Mouse (Mus musculus) olfactory bulb, adult 2 months (tissue): ENCODE measurements around the gene 9930022D16Rik. TPM values are rescaled to one million over a fixed set of nuclear protein-coding genes. Genes with fewer than 3 reads are reported as not detected.
A peak's percentile ranks its signal among the peaks of the same experiment; 100 is the strongest.

Experiments
- H3K27ac ChIP-seq: fragments of 200-500 bp; 2 replicates; pipeline ENCODE4 v1.5.1; 2012; ENCODE audit warnings: low read depth, low read length; ENCODE audit not compliant: insufficient read depth
- H3K4me1 ChIP-seq: fragments of 200-500 bp; 2 replicates; pipeline ENCODE4 v1.6.1; 2012; ENCODE audit warnings: low read length; ENCODE audit not compliant: control insufficient read depth, insufficient read depth
- H3K4me3 ChIP-seq: fragments of 200-500 bp; 2 replicates; pipeline ENCODE4 v1.5.1; 2012; ENCODE audit warnings: mild to moderate bottlenecking, low read depth, low read length, moderate library complexity; ENCODE audit not compliant: insufficient read depth
- CTCF ChIP-seq: fragments of 200-500 bp; IDR thresholded peaks from 2 replicates; pipeline ENCODE4 v1.5.1; 2012; ENCODE audit warnings: low read depth, mild to moderate bottlenecking, low read length, moderate library complexity; ENCODE audit not compliant: insufficient read depth
- POLR2A ChIP-seq: fragments of 200-500 bp; IDR thresholded peaks from 2 replicates; pipeline ENCODE4 v1.6.1; 2012; ENCODE audit warnings: mild to moderate bottlenecking, low read depth, low read length, moderate library complexity; ENCODE audit not compliant: insufficient read depth
- WGBS: fragments of 180-500 bp; shearing (Covaris S2); methylation state at CpG from one replicate; pipeline ENCODE4 v1.1.7; 2018; 5-methylcytosine and 5-hydroxymethylcytosine counted together
- polyA plus RNA-seq: library from polyadenylated mRNA; stranded (reverse); fragments of >200 nt; gene quantifications from 2 replicates; pipeline ENCODE4 v1.2.4, GENCODE M21; 2012; ENCODE audit warnings: low replicate concordance; ENCODE audit not compliant: missing spikeins, insufficient read depth, insufficient read length

Gene 9930022D16Rik
- polyA plus RNA-seq, 1 experiment = not detected

DNA sequence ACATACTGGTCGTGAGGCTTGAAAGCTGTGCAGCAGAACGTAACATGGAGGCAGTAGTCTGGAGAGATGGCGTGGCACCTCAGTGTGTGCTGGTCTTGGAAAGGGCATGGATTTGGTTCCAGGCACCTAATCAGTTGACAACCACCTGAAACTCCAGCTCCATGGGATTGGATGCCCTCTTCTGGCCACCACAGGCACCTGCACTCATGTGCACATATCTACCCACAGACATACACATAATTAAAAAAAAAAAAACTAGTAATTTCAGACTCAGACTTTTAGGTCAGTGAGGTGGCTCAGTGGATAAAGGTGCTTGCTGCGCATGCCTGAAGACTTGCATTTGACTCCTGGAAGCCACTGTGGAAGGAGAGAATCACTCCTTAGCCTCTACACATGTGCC is 8.5 kb downstream of the 9930022D16Rik start:
- H3K4me1 ChIP-seq = peaks cover 11% of the 10 kb centered on the region
- WGBS = 98% methylated on average over 4 of the region's 4 CpGs
- TF ChIP-seq CTCF (no peak), POLR2A (no peak)
- no peak overlapping the region for H3K4me3 ChIP-seq
- no peak overlapping the region for H3K27ac ChIP-seq

DNA sequence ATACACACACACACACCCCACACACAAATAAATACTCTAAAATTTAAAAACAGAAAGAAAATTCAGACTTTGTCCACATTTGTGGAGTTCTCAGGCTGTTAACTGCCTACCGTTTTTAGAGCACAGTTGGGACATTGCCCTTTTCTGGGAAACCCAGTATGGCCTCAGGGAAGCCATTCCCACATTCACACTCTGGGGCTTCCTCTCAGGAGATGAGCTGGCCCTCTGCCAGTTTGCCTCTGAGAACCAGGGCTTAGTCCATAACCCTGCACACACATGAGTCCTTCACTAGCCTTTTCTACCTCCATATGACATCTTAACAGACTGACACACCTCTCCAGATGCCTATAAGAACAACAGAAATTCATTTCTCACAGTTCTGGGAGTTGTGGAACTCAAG is 9.6 kb downstream of the 9930022D16Rik start:
- H3K4me1 ChIP-seq = peaks cover 11% of the 10 kb centered on the region
- WGBS = 47% methylated on average over 1 of the region's 1 CpGs
- TF ChIP-seq CTCF (no peak), POLR2A (no peak)
- H3K4me3 ChIP-seq = no peak overlapping the region
- no peak overlapping the region for H3K27ac ChIP-seq

DNA sequence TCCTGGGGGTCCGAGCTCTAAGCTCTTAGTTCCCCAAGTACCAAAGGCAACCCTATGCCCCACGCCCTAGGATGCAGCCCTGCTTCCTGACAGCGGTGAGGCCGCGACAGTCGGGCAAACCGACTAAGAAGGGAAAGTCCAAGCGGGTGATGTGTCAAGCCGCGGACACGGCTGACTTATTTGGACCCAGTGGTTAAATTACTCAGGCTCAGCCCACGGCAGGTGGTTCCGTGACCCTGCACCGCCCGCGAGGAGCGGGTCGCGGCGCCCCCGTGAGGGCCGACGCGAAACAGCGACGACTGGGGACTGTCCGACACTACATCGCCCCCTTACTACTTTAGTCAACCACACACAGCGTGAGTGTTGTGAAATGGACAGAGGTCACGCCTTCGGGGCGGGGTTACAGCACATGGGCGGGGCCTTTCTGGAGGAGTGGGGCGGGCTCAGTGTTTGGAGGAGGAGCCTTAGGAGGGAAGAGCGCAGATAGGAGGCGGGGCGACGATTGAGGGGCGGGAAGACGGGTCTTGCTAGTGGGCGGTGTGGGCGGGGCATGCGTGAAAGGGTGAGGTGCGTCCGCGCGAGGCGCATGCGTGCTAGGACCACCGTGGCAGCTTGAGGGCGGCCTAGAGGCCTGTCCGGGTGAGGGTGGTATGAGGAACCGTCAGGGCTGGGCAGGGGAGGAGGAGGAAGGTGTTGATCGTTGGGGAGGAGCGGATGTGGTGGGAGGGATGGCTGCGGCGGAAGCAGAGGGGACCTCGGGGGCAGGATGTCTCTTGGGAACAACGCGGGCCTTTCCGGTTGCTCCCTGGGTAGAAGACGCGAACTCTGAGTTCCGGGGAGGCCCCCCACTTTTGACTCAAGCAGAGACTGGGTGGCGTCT is 11.9 kb downstream of the 9930022D16Rik start, which contains the start of gene Amz2:
TSS of gene Amz2 (plus strand) at position 555 of the 880 bp plus-strand sequence.
- TF ChIP-seq CTCF (peak; percentile 71), POLR2A (peak; percentile 66)
- 1% methylated on average over 65 of the region's 65 CpGs for WGBS
- peak within 1 kb of the TSS; percentile 43 for H3K27ac ChIP-seq

DNA sequence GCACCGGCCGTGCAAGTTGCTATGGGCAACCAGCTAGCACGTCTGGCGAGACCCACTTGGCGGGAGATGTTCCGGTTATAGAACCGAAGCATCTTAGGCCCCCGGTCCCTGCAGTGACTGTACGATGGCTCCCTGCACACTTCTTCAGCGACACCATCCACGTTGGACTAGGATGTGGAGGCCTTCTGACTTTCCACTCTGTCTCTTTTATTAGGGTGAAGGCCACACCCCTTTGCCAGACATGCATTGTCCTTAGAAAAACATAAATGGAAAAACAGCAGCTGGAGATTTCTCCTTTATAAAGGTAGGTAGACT is 12.5 kb downstream of the 9930022D16Rik start:
- no peak for TF ChIP-seq CTCF
- TF ChIP-seq POLR2A = no peak
- peak overlapping the region; percentile 43 for H3K27ac ChIP-seq
- WGBS = under 1% methylated on average over 11 of the region's 11 CpGs
- peak overlapping the region; percentile 56 for H3K4me3 ChIP-seq
- H3K4me1 ChIP-seq = peaks cover 4% of the 10 kb centered on the region; the same call in 1 of the 2 replicates

More for the DNA sequence above, 11.9 kb downstream of the 9930022D16Rik start, which contains the start of gene Amz2:
- Histone ChIP-seq H3K4me3 (peak within 1 kb of the TSS; percentile 56), H3K4me1 (peaks cover 4% of the 10 kb centered on the region; the same call in 1 of the 2 replicates)

- 97% methylated on average over 5 of the region's 5 CpGs for WGBS
- no peak for TF ChIP-seq POLR2A
Observed at GRCm38 (mm10) chr11:109427353-109427752, 13.6 kb downstream of the 9930022D16Rik start.

DNA sequence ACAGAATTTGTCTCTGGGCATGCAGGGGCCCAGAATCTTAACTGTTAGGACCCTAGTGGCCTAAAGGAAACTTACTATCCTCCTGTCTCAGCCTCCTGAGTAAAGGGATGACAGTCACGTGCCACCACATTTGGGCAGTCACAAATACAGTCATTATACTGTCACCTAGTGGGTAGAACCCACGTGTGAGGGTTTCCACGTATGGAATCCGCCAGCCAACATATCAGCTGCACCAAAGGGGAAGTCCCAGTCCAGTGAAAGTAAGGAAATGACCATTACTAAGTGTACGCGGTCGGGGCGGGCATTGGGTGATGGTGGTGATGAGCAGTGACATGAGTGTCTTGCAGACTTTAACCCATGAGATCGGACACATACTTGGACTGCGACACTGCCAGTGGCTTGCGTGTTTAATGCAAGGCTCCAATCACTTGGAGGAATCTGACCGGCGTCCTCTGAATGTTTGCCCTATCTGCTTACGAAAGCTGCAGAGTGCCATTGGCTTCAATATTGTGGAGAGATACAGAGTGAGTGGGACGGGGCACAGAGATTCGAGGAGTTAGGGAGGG is 20.6 kb downstream of the 9930022D16Rik start:
- Histone ChIP-seq H3K4me3 (no peak overlapping the region), H3K27ac (no peak overlapping the region), H3K4me1 (peaks cover 14% of the 10 kb centered on the region)
- TF ChIP-seq CTCF (no peak), POLR2A (no peak)
- 89% methylated on average over 16 of the region's 16 CpGs for WGBS

More at GRCm38 (mm10) chr11:109427353-109427752, 13.6 kb downstream of the 9930022D16Rik start:
- H3K27ac ChIP-seq = no peak overlapping the region
- no peak overlapping the region for H3K4me3 ChIP-seq
- peaks cover 7% of the 10 kb centered on the region; the same call in 1 of the 2 replicates for H3K4me1 ChIP-seq

DNA sequence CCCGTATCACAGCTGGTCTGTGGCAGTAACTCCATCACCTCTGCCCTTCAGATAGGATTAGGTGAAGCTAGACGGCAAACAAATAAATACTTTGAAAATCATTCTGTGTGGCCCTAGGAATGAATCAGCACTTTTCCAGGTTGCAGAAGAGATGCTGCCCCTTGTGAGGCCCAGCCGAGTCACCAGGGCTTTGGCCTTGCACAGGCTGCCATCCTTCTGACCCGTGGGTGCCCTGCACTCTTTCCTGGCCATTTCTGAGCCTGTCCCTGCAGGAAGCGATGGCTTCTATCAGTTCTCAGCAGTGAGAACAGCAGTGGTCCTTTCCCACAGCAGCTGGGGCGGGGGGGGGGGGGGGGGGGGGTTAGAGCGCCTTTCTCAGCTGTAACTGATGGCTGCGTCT is 23.2 kb downstream of the 9930022D16Rik start:
- TF ChIP-seq POLR2A (no peak), CTCF (no peak)
- H3K4me3 ChIP-seq = no peak overlapping the region

DNA sequence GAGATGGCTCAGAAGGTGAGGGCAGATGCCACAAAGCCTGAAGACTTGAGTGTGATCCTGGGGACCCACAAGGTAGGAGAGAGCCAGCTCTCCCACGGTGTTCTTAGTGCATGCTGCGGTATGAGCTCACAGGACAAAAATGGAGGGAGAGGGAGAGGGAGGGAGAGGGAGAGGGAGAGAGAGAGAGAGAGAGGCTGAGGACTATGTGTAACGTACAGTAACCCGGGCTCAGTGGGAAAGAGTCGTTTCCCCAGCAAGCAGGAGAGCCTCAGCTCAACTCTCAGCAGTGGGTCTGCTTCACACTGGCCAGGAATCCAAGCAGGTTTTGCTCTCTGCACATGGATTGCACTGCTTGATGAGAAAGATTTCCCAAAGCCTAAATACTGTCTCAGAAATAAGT is 25.5 kb downstream of the 9930022D16Rik start:
- H3K4me3 ChIP-seq = no peak overlapping the region

More for the DNA sequence above, 23.2 kb downstream of the 9930022D16Rik start:
- 77% methylated on average over 8 of the region's 8 CpGs for WGBS
- peaks cover 15% of the 10 kb centered on the region for H3K4me1 ChIP-seq
- no peak overlapping the region for H3K27ac ChIP-seq

GRCm38 (mm10) chr11:109439829-109440340 is 26.2 kb downstream of the 9930022D16Rik start:
- WGBS = 5% methylated on average over 32 of the region's 32 CpGs
- TF ChIP-seq POLR2A = no peak
- TF ChIP-seq CTCF = no peak
- peak overlapping the region; percentile 39 for H3K4me3 ChIP-seq
- peaks cover 15% of the 10 kb centered on the region for H3K4me1 ChIP-seq
- no peak overlapping the region for H3K27ac ChIP-seq

More for the DNA sequence above, 25.5 kb downstream of the 9930022D16Rik start:
- Histone ChIP-seq H3K4me1 (peaks cover 15% of the 10 kb centered on the region), H3K27ac (no peak overlapping the region)
- WGBS = 18% methylated on average over 5 of the region's 5 CpGs
- TF ChIP-seq CTCF = no peak
